9 mouse cellular contexts compared by ENCODE assay signal in genomic region chr7:111778212-111778611, GRCm38 (mm10). TPM values are rescaled to one million over a fixed set of nuclear protein-coding genes. Genes with fewer than 3 reads are reported as not detected.
A peak's percentile ranks its signal among the peaks of the same experiment; 100 is the strongest.
DNase-seq lines count a peak whose midpoint lies in the region; ATAC-seq lines count a peak whose summit lies in the region.
"Had no signal": no experiment of that assay in that cellular context is flagged by ENCODE, and none has a peak within 500 bp of the region (broad histone marks: within the 10 kb centered on the region; RNA-seq: fewer than 3 reads in every experiment).

No protein-coding gene starts in this region.

- H3K4me1 ChIP-seq in neural tube, embryonic 11.5 days (ENCODE audit: control insufficient read depth, insufficient read depth, low read length): no peaks in the 10 kb centered on the region
- peaks cover 15% of the 10 kb centered on the region for H3K4me1 ChIP-seq in hindbrain, embryonic 12.5 days
- H3K4me1 ChIP-seq in limb, embryonic 15.5 days: peaks cover 22% of the 10 kb centered on the region
- peaks cover 3% of the 10 kb centered on the region; the same call in 1 of the 2 replicates for H3K4me1 ChIP-seq in stomach, embryonic 16.5 days (ENCODE audit: control insufficient read depth, insufficient read depth, low read length)

- H3K27ac ChIP-seq in neural tube, embryonic 11.5 days (ENCODE audit: low read depth, low read length): no peak overlapping the region
- no peak overlapping the region for H3K27ac ChIP-seq in hindbrain, embryonic 12.5 days
- no peak overlapping the region for H3K27ac ChIP-seq in limb, embryonic 15.5 days
- H3K27ac ChIP-seq in stomach, embryonic 16.5 days (ENCODE audit: low read length): no peak overlapping the region

- 79% methylated on average over 7 of the region's 7 CpGs for WGBS in neural tube, embryonic 11.5 days
- 72% methylated on average over 7 of the region's 7 CpGs for WGBS in hindbrain, embryonic 12.5 days
- WGBS in limb, embryonic 15.5 days: 70% methylated on average over 7 of the region's 7 CpGs
- WGBS in stomach, embryonic 16.5 days: 70% methylated on average over 7 of the region's 7 CpGs

- no peak for DNase-seq in neural tube, embryonic 11.5 days (ENCODE audit: low spot score)
- DNase-seq in neural tube, embryonic 10.5 days (ENCODE audit: extremely low spot score, low spot score): no peak
- DNase-seq in frontal cortex, postnatal 25 days (ENCODE audit: low spot score in 2 of 2): no peak
- no peak for DNase-seq in thymus, adult 18-20 months
- DNase-seq in layer of hippocampus, adult 18-20 months (ENCODE audit: low spot score in 2 of 2): no peak

- H3K27me3 ChIP-seq in neural tube, embryonic 11.5 days (ENCODE audit: control insufficient read depth, insufficient read depth, low read length): no peaks in the 10 kb centered on the region
- peaks cover 24% of the 10 kb centered on the region for H3K27me3 ChIP-seq in hindbrain, embryonic 12.5 days
- H3K27me3 ChIP-seq in limb, embryonic 15.5 days: peaks cover 26% of the 10 kb centered on the region; the same call in 1 of the 2 replicates
- H3K27me3 ChIP-seq in stomach, embryonic 16.5 days (ENCODE audit: control insufficient read depth, insufficient read depth, low read length): no peaks in the 10 kb centered on the region

- H3K36me3 ChIP-seq in neural tube, embryonic 11.5 days (ENCODE audit: control insufficient read depth, insufficient read depth, low read length): no peaks in the 10 kb centered on the region
- no peaks in the 10 kb centered on the region for H3K36me3 ChIP-seq in hindbrain, embryonic 12.5 days
- no peaks in the 10 kb centered on the region for H3K36me3 ChIP-seq in limb, embryonic 15.5 days
- no peaks in the 10 kb centered on the region for H3K36me3 ChIP-seq in stomach, embryonic 16.5 days (ENCODE audit: control insufficient read depth, insufficient read depth, low read length)

- ATAC-seq in neural tube, embryonic 11.5 days (ENCODE audit: insufficient read depth, low FRiP score, low TSS enrichment): no peak
- ATAC-seq in hindbrain, embryonic 12.5 days (ENCODE audit: low FRiP score): no peak
- no peak for ATAC-seq in limb, embryonic 15.5 days (ENCODE audit: insufficient number of reproducible peaks, low FRiP score, low TSS enrichment, low read depth)
- no peak for ATAC-seq in stomach, embryonic 16.5 days (ENCODE audit: insufficient read depth, low FRiP score)

- no peaks in the 10 kb centered on the region for H3K9me3 ChIP-seq in neural tube, embryonic 11.5 days (ENCODE audit: control insufficient read depth, low read length)
- no peaks in the 10 kb centered on the region for H3K9me3 ChIP-seq in hindbrain, embryonic 12.5 days (replicated peaks)
- H3K9me3 ChIP-seq in limb, embryonic 15.5 days: no peaks in the 10 kb centered on the region
- H3K9me3 ChIP-seq in stomach, embryonic 16.5 days (replicated peaks; ENCODE audit: control insufficient read depth, low read length): no peaks in the 10 kb centered on the region

- H3K4me2 ChIP-seq in neural tube, embryonic 11.5 days (ENCODE audit: low read depth): peak overlapping the region; percentile 97
- peak overlapping the region; percentile 76 for H3K4me2 ChIP-seq in hindbrain, embryonic 12.5 days (replicated peaks)
- H3K4me2 ChIP-seq in limb, embryonic 15.5 days: peak overlapping the region; percentile 92
- peak overlapping the region; percentile 94 for H3K4me2 ChIP-seq in stomach, embryonic 16.5 days (ENCODE audit: low read depth, low read length)

- H3K9ac ChIP-seq in neural tube, embryonic 11.5 days (ENCODE audit: low read length): no peak overlapping the region
- H3K9ac ChIP-seq in hindbrain, embryonic 12.5 days: no peak overlapping the region
- peak overlapping the region; percentile 26; the same call in 1 of the 2 replicates for H3K9ac ChIP-seq in limb, embryonic 15.5 days
- H3K9ac ChIP-seq in stomach, embryonic 16.5 days (ENCODE audit: low read length): peak overlapping the region; percentile 82

- H3K4me3 ChIP-seq in neural tube, embryonic 11.5 days (ENCODE audit: low read depth, low read length): peak overlapping the region; percentile 3; the same call in 1 of the 2 replicates
- peak overlapping the region; percentile 47 for H3K4me3 ChIP-seq in hindbrain, embryonic 12.5 days
- H3K4me3 ChIP-seq in limb, embryonic 15.5 days: peak overlapping the region; percentile 58
- H3K4me3 ChIP-seq in stomach, embryonic 16.5 days (replicated peaks; ENCODE audit: low read length): peak overlapping the region; percentile 70
- H3K4me3 ChIP-seq: erythroblast, embryonic 14.5 days had no signal

RNA-seq across cellular contexts. Expression of gene Galnt18, which starts 1.6 kb away (rescaled TPM):
- 8.1 and 9.7 TPM in 2 replicates for polyA plus RNA-seq in neural tube, embryonic 11.5 days (2014; fragmentation: Nextera tagmentation; extraction: Ambion mirVana)
- 7.5 and 8.0 TPM in 2 replicates for polyA plus RNA-seq in hindbrain, embryonic 12.5 days (2016; fragmentation: Nextera tagmentation; extraction: Ambion mirVana)
- 26.6 and 29.1 TPM in 2 replicates for polyA plus RNA-seq in limb, embryonic 15.5 days (2015; fragmentation: Nextera tagmentation; extraction: Ambion mirVana)
- 35.3 and 35.6 TPM in 2 replicates for polyA plus RNA-seq in stomach, embryonic 16.5 days (2015; fragmentation: Nextera tagmentation; extraction: Ambion mirVana)
- total RNA-seq in layer of hippocampus, adult 18-20 months (2021): 10 to 100 TPM; 53.2 to 58.5 TPM
- polyA plus RNA-seq: erythroblast, embryonic 14.5 days had no signal

Comparison
In these comparisons a context has a peak if more than half of its experiments do, and no peak if none do; other contexts are left out.
1. H3K4me3 ChIP-seq: peak in every context shown above with its lines; median percentile 70 in stomach, embryonic 16.5 days; 58 in limb, embryonic 15.5 days; 47 in hindbrain, embryonic 12.5 days; 3 in neural tube, embryonic 11.5 days.
2. H3K9ac ChIP-seq: peak in limb, embryonic 15.5 days (single experiment) and stomach, embryonic 16.5 days (single experiment); none in neural tube, embryonic 11.5 days (single experiment) and hindbrain, embryonic 12.5 days (single experiment).
3. Peak in every context shown above with its lines, with median percentiles within 50 percentile points of each other: H3K4me2 ChIP-seq.